9 mouse cellular contexts compared by ENCODE assay signal in genomic region chr11:97573891-97574550, GRCm38 (mm10). TPM values are rescaled to one million over a fixed set of nuclear protein-coding genes. Genes with fewer than 3 reads are reported as not detected.
DNase-seq lines count a peak whose midpoint lies in the region; ATAC-seq lines count a peak whose summit lies in the region.
"Had no signal": no experiment of that assay in that cellular context is flagged by ENCODE, and none has a peak within 500 bp of the region (broad histone marks: within the 10 kb centered on the region; RNA-seq: fewer than 3 reads in every experiment).

No protein-coding gene starts in this region.

- no peak for DNase-seq in heart, adult 18-20 months
- peak; percentile 77 to 80 for DNase-seq in cerebellum, postnatal 10 days
- peak; percentile 70 for DNase-seq in hindbrain, embryonic 11.5 days (ENCODE audit: low spot score)
- DNase-seq in limb, embryonic 10.5 days (ENCODE audit: low spot score) = peak; percentile 61
- no peak for DNase-seq in urinary bladder, postnatal 4 days (ENCODE audit: low spot score in 2 of 2)
- DNase-seq in urinary bladder, adult 18-20 months (ENCODE audit: low spot score in 2 of 2) = no peak

- WGBS in heart, embryonic 16.5 days = 2% methylated on average over 27 of the region's 28 CpGs
- 3% methylated on average over 13 of the region's 28 CpGs for WGBS in hindbrain, embryonic 11.5 days
- 2% methylated on average over 27 of the region's 28 CpGs for WGBS in limb, embryonic 10.5 days
- 1% methylated on average over 17 of the region's 28 CpGs for WGBS in neural tube, embryonic 14.5 days

- peak overlapping the region; percentile 59 for H3K4me3 ChIP-seq in heart, embryonic 16.5 days (ENCODE audit: low read length)
- H3K4me3 ChIP-seq in hindbrain, embryonic 11.5 days (ENCODE audit: low read depth, low read length) = peak overlapping the region; percentile 60
- H3K4me3 ChIP-seq in limb, embryonic 10.5 days = peak overlapping the region; percentile 78
- peak overlapping the region; percentile 90 for H3K4me3 ChIP-seq in neural tube, embryonic 14.5 days (ENCODE audit: low read depth, low read length)

- ATAC-seq in heart, embryonic 16.5 days (replicated peaks; ENCODE audit: extremely low read depth, insufficient read depth, low FRiP score) = no peak
- ATAC-seq in hindbrain, embryonic 11.5 days (ENCODE audit: low FRiP score) = peak; percentile 37; the same call in 1 of the 2 replicates
- peak; percentile 19 for ATAC-seq in neural tube, embryonic 14.5 days (ENCODE audit: low read depth)

- no peaks in the 10 kb centered on the region for H3K36me3 ChIP-seq in heart, embryonic 16.5 days (ENCODE audit: control insufficient read depth, insufficient read depth)
- no peaks in the 10 kb centered on the region for H3K36me3 ChIP-seq in hindbrain, embryonic 11.5 days (ENCODE audit: control insufficient read depth, insufficient read depth, low read length)
- no peaks in the 10 kb centered on the region for H3K36me3 ChIP-seq in limb, embryonic 10.5 days
- no peaks in the 10 kb centered on the region for H3K36me3 ChIP-seq in neural tube, embryonic 14.5 days (ENCODE audit: control insufficient read depth, insufficient read depth, low read length)

- H3K4me2 ChIP-seq in heart, embryonic 16.5 days (ENCODE audit: low read depth, low read length) = peak overlapping the region; percentile 99
- H3K4me2 ChIP-seq in hindbrain, embryonic 11.5 days (replicated peaks; ENCODE audit: low read depth, low read length) = peak overlapping the region; percentile 94
- peak overlapping the region; percentile 89 for H3K4me2 ChIP-seq in neural tube, embryonic 14.5 days (ENCODE audit: low read depth, low read length)

- H3K9me3 ChIP-seq in heart, embryonic 16.5 days (replicated peaks; ENCODE audit: control insufficient read depth, low read length) = no peaks in the 10 kb centered on the region
- H3K9me3 ChIP-seq in hindbrain, embryonic 11.5 days (ENCODE audit: control insufficient read depth, low read length) = no peaks in the 10 kb centered on the region
- H3K9me3 ChIP-seq in limb, embryonic 10.5 days (replicated peaks) = no peaks in the 10 kb centered on the region
- no peaks in the 10 kb centered on the region for H3K9me3 ChIP-seq in neural tube, embryonic 14.5 days (ENCODE audit: control insufficient read depth, low read length)

- H3K27me3 ChIP-seq in heart, embryonic 16.5 days (ENCODE audit: control insufficient read depth, insufficient read depth, low read length) = peaks cover 88% of the 10 kb centered on the region
- H3K27me3 ChIP-seq in hindbrain, embryonic 11.5 days (ENCODE audit: control insufficient read depth, insufficient read depth, low read length) = peaks cover 29% of the 10 kb centered on the region
- peaks cover 99% of the 10 kb centered on the region for H3K27me3 ChIP-seq in limb, embryonic 10.5 days (ENCODE audit: low read depth, poor library complexity, severe bottlenecking)
- 0 out of 2 replicates have a peak, but pooled peaks cover 3% of the 10 kb centered on the region for H3K27me3 ChIP-seq in neural tube, embryonic 14.5 days (ENCODE audit: control insufficient read depth, insufficient read depth, low read length)

- H3K9ac ChIP-seq in heart, embryonic 16.5 days (ENCODE audit: low read length) = no peak overlapping the region
- H3K9ac ChIP-seq in hindbrain, embryonic 11.5 days (ENCODE audit: low read depth, low read length) = peak overlapping the region; percentile 81
- peak overlapping the region; percentile 97 for H3K9ac ChIP-seq in neural tube, embryonic 14.5 days (replicated peaks; ENCODE audit: low read depth, low read length)

- H3K27ac ChIP-seq in heart, embryonic 16.5 days (ENCODE audit: low read length) = no peak overlapping the region
- peak overlapping the region; percentile 90 for H3K27ac ChIP-seq in hindbrain, embryonic 11.5 days (ENCODE audit: low read depth, low read length)
- H3K27ac ChIP-seq in limb, embryonic 10.5 days = peak overlapping the region; percentile 85; the same call in 1 of the 2 replicates
- peak overlapping the region; percentile 93 for H3K27ac ChIP-seq in neural tube, embryonic 14.5 days (ENCODE audit: low read depth, low read length)
- H3K27ac ChIP-seq: macrophage had no signal

- H3K4me1 ChIP-seq in heart, embryonic 16.5 days (ENCODE audit: control insufficient read depth, insufficient read depth, low read length) = peaks cover 16% of the 10 kb centered on the region
- H3K4me1 ChIP-seq in hindbrain, embryonic 11.5 days (replicated peaks; ENCODE audit: control insufficient read depth, insufficient read depth, low read length) = peaks cover 15% of the 10 kb centered on the region
- H3K4me1 ChIP-seq in limb, embryonic 10.5 days = peaks cover 49% of the 10 kb centered on the region
- H3K4me1 ChIP-seq in neural tube, embryonic 14.5 days (ENCODE audit: control insufficient read depth, insufficient read depth, low read length) = peaks cover 59% of the 10 kb centered on the region

RNA-seq across cellular contexts. Expression of gene Srcin1, which starts 2.0 kb away (rescaled TPM):
- 0.04 and 0.08 TPM in 2 replicates for polyA plus RNA-seq in heart, embryonic 16.5 days (2015; fragmentation: Nextera tagmentation; extraction: Ambion mirVana)
- under 1 TPM; 0.18 to 0.25 TPM for total RNA-seq in heart, adult 18-20 months (2021)
- polyA plus RNA-seq in hindbrain, embryonic 11.5 days (2014; fragmentation: Nextera tagmentation; extraction: Ambion mirVana) = 1.9 and 2.2 TPM in 2 replicates
- polyA plus RNA-seq in limb, embryonic 10.5 days (2016; fragmentation: Nextera tagmentation; extraction: Ambion mirVana) = 0.24 and 0.25 TPM in 2 replicates
- 7.6 and 8.1 TPM in 2 replicates for polyA plus RNA-seq in neural tube, embryonic 14.5 days (2014; fragmentation: Nextera tagmentation; extraction: Ambion mirVana)

RNA-seq across cellular contexts. Expression of gene Epop, which starts 55.5 kb away (rescaled TPM):
- 0.70 and 0.79 TPM in 2 replicates for polyA plus RNA-seq in heart, embryonic 16.5 days (2015; fragmentation: Nextera tagmentation; extraction: Ambion mirVana)
- total RNA-seq in heart, adult 18-20 months (2021) = 1 to 10 TPM in 1 of 2 experiments, under 1 TPM in 1; 0.84 to 1.1 TPM
- 5.7 and 9.1 TPM in 2 replicates for polyA plus RNA-seq in hindbrain, embryonic 11.5 days (2014; fragmentation: Nextera tagmentation; extraction: Ambion mirVana)
- 16.1 and 23.8 TPM in 2 replicates for polyA plus RNA-seq in limb, embryonic 10.5 days (2016; fragmentation: Nextera tagmentation; extraction: Ambion mirVana)
- 1.5 and 2.4 TPM in 2 replicates for polyA plus RNA-seq in neural tube, embryonic 14.5 days (2014; fragmentation: Nextera tagmentation; extraction: Ambion mirVana)

Comparison
In these comparisons a context has a peak if more than half of its experiments do, and no peak if none do; other contexts are left out.
1. DNase-seq: peak in cerebellum, postnatal 10 days (2 of 2), hindbrain, embryonic 11.5 days (single experiment) and limb, embryonic 10.5 days (single experiment); none in heart, adult 18-20 months (0 of 2), urinary bladder, postnatal 4 days (0 of 2) and urinary bladder, adult 18-20 months (0 of 2).
2. Peak in every context shown above with its lines, with median percentiles within 50 percentile points of each other: H3K4me2 ChIP-seq and H3K4me3 ChIP-seq.